7 mouse cellular contexts compared by ENCODE assay signal in genomic region chr9:56635121-56635497, GRCm38 (mm10).
DNase-seq lines count a peak whose midpoint lies in the region; ATAC-seq and TF ChIP-seq lines count a peak whose summit lies in the region.

No protein-coding gene starts in this region.

- no peaks in the 10 kb centered on the region for H3K36me3 ChIP-seq in testis, adult 2 months (ENCODE audit: control insufficient read depth, insufficient read depth, low read length)
- no peaks in the 10 kb centered on the region for H3K36me3 ChIP-seq in heart, embryonic 13.5 days
- H3K36me3 ChIP-seq in limb, embryonic 10.5 days: no peaks in the 10 kb centered on the region
- no peaks in the 10 kb centered on the region; the same call in 1 of the 2 replicates for H3K36me3 ChIP-seq in midbrain, postnatal 0 days (ENCODE audit: insufficient read depth, low read length)

- H3K9ac ChIP-seq in heart, embryonic 13.5 days: peak overlapping the region; percentile 87
- peak overlapping the region; percentile 93 for H3K9ac ChIP-seq in midbrain, postnatal 0 days (replicated peaks; ENCODE audit: low read length, poor library complexity, severe bottlenecking)

- 0% methylated on average over 29 of the region's 40 CpGs for WGBS in heart, embryonic 13.5 days
- under 1% methylated on average over 40 of the region's 40 CpGs for WGBS in limb, embryonic 10.5 days
- WGBS in midbrain, postnatal 0 days: under 1% methylated on average over 38 of the region's 40 CpGs

- peaks cover 7% of the 10 kb centered on the region for H3K4me1 ChIP-seq in testis, adult 2 months (ENCODE audit: control insufficient read depth, insufficient read depth, low read length)
- peaks cover 39% of the 10 kb centered on the region for H3K4me1 ChIP-seq in heart, embryonic 13.5 days
- peaks cover 54% of the 10 kb centered on the region for H3K4me1 ChIP-seq in limb, embryonic 10.5 days
- H3K4me1 ChIP-seq in midbrain, postnatal 0 days (ENCODE audit: insufficient read depth, low read length): peaks cover 13% of the 10 kb centered on the region; the same call in 1 of the 2 replicates

- H3K27me3 ChIP-seq in testis, adult 2 months (ENCODE audit: control insufficient read depth, insufficient read depth, low read length): no peaks in the 10 kb centered on the region; the same call in 1 of the 2 replicates
- H3K27me3 ChIP-seq in heart, embryonic 13.5 days (replicated peaks): peaks cover 83% of the 10 kb centered on the region
- peaks cover 93% of the 10 kb centered on the region for H3K27me3 ChIP-seq in limb, embryonic 10.5 days (ENCODE audit: low read depth, poor library complexity, severe bottlenecking)
- H3K27me3 ChIP-seq in midbrain, postnatal 0 days (ENCODE audit: insufficient read depth, low read length): no peaks in the 10 kb centered on the region

- H3K27ac ChIP-seq in testis, adult 2 months (ENCODE audit: control insufficient read depth, insufficient read depth, low read depth, low read length): no peak overlapping the region
- H3K27ac ChIP-seq in heart, embryonic 13.5 days (replicated peaks): no peak overlapping the region
- H3K27ac ChIP-seq in limb, embryonic 10.5 days: peak overlapping the region; percentile 86
- peak overlapping the region; percentile 97 for H3K27ac ChIP-seq in midbrain, postnatal 0 days (ENCODE audit: low read depth, low read length)

- peak; percentile 6; the same call in 1 of the 2 replicates for ATAC-seq in heart, embryonic 13.5 days (ENCODE audit: extremely low read depth, insufficient number of reproducible peaks, low FRiP score, low TSS enrichment)
- ATAC-seq in midbrain, postnatal 0 days (ENCODE audit: low FRiP score): peak; percentile 21
- ATAC-seq in megakaryocyte progenitor cell, adult 5-6 weeks (replicated peaks; ENCODE audit: poor library complexity): no peak

- H3K4me2 ChIP-seq in heart, embryonic 13.5 days: peak overlapping the region; percentile 98
- peak overlapping the region; percentile 71 for H3K4me2 ChIP-seq in midbrain, postnatal 0 days (ENCODE audit: low read depth, low read length, poor library complexity, severe bottlenecking)

- no peak for TF ChIP-seq CTCF in testis, adult 2 months (IDR thresholded peaks at IDR 0.05; ENCODE audit: control insufficient read depth, insufficient read depth, insufficient replicate concordance, low read depth, low read length)
- no peak for TF ChIP-seq CTCF in midbrain, postnatal 0 days (IDR thresholded peaks at IDR 0.05)

- no peak for DNase-seq in testis, postnatal 14 days (ENCODE audit: low spot score)
- DNase-seq in cerebellum, postnatal 14 days: peak; percentile 83 to 86
- DNase-seq in limb, embryonic 10.5 days (ENCODE audit: low spot score): peak; percentile 81
- peak; percentile 69 for DNase-seq in midbrain, postnatal 0 days (ENCODE audit: low spot score)

- H3K4me3 ChIP-seq in testis, adult 2 months (ENCODE audit: control insufficient read depth, low read depth, low read length): peak overlapping the region; percentile 19
- H3K4me3 ChIP-seq in heart, embryonic 13.5 days: peak overlapping the region; percentile 74
- peak overlapping the region; percentile 68 for H3K4me3 ChIP-seq in limb, embryonic 10.5 days
- peak overlapping the region; percentile 95 for H3K4me3 ChIP-seq in midbrain, postnatal 0 days (ENCODE audit: low read depth, low read length)

- H3K9me3 ChIP-seq in heart, embryonic 13.5 days: no peaks in the 10 kb centered on the region
- H3K9me3 ChIP-seq in limb, embryonic 10.5 days (replicated peaks): no peaks in the 10 kb centered on the region
- H3K9me3 ChIP-seq in midbrain, postnatal 0 days (ENCODE audit: low read length): no peaks in the 10 kb centered on the region

- TF ChIP-seq POLR2A in testis, adult 2 months (IDR thresholded peaks at IDR 0.05; ENCODE audit: control insufficient read depth, low read depth, low read length): no peak

Comparison
In these comparisons a context has a peak if more than half of its experiments do, and no peak if none do; other contexts are left out.
1. H3K27ac ChIP-seq: peak in limb, embryonic 10.5 days (single experiment) and midbrain, postnatal 0 days (single experiment); none in testis, adult 2 months (single experiment) and heart, embryonic 13.5 days (single experiment).
2. H3K4me3 ChIP-seq: peak in every context shown above with its lines; median percentile 95 in midbrain, postnatal 0 days; 74 in heart, embryonic 13.5 days; 68 in limb, embryonic 10.5 days; 19 in testis, adult 2 months.